Mouse (Mus musculus): ENCODE data around the gene Asb4.

GRCm38 (mm10) chr6:5447546-5447945 is 64.4 kb downstream of the Asb4 start:
- no peak for TF ChIP-seq E2F4 (IDR thresholded peaks at IDR 0.05; ENCODE audit: insufficient read depth)
- no peak for TF ChIP-seq CEBPB (IDR thresholded peaks at IDR 0.05; ENCODE audit: insufficient read depth, poor library complexity, severe bottlenecking)

All from myocyte (in vitro differentiated cells).